Mouse (Mus musculus) testis, adult 2 months (tissue): ENCODE data around the gene Gm10964.

Experiments
- CTCF ChIP-seq: fragments of 200-500 bp; IDR thresholded peaks from 2 replicates; pipeline ENCODE4 v1.5.1; 2012; ENCODE audit warnings: low read depth, mild to moderate bottlenecking, inconsistent platforms, low read length, moderate library complexity; ENCODE audit not compliant: control insufficient read depth, insufficient read depth, insufficient replicate concordance
- POLR2A ChIP-seq: fragments of 200-500 bp; IDR thresholded peaks from 2 replicates; pipeline ENCODE4 v1.6.1; 2012; ENCODE audit warnings: low read depth, mild to moderate bottlenecking, inconsistent platforms, low read length, moderate library complexity; ENCODE audit not compliant: control insufficient read depth

DNA sequence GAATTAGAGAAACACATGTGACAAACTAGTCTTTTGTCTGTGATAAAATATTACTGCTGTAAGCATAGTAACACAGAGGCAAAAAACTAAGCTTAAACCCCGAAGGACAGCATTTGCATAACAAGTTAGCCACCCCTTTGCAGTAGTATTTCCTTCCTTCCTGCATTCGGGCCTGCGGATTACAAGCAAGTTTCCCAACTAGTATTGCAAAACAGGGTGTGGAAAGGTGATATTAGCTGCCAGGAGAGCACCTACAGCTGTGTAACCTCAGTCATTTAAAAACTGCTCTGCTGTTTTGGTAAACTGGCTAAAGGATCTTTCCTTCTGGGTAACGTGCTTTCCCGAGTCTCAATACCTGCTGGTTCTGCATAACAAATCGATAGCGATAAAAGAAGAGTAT is 48.1 kb downstream of the Gm10964 start:
- no peak for TF ChIP-seq CTCF
- TF ChIP-seq POLR2A: no peak
